Mouse (Mus musculus): ENCODE results near the gene Saa3. TPM values are rescaled to one million over a fixed set of nuclear protein-coding genes. Genes with fewer than 3 reads are reported as not detected.

Saa3 gene
- total and polyA plus RNA-seq, 3 experiments = not detected

- TF ChIP-seq ZMIZ1 (IDR thresholded peaks at IDR 0.05; ENCODE audit: low read depth, low read length) (peak; percentile 59; the same call in 1 of the 2 replicates), SIN3A (IDR thresholded peaks at IDR 0.05; ENCODE audit: low read length) (peak; percentile 74), KAT2A (IDR thresholded peaks at IDR 0.05; ENCODE audit: insufficient replicate concordance, low read length) (peak; percentile 73; the same call in 1 of the 2 replicates), JUN (IDR thresholded peaks at IDR 0.05; ENCODE audit: insufficient read depth, low read depth, low read length) (no peak), E2F4 (IDR thresholded peaks at IDR 0.05; ENCODE audit: insufficient replicate concordance, low read depth, low read length) (peak; percentile 43; the same call in 1 of the 2 replicates), UBTF (IDR thresholded peaks at IDR 0.05; ENCODE audit: low read depth, low read length) (no peak), RAD21 (IDR thresholded peaks at IDR 0.05; ENCODE audit: low read depth, low read length) (no peak)
These were observed 5.1 kb downstream of the Saa3 start, which contains the start of gene Saal1 (continued) for GRCm38 (mm10) chr7:46710390-46710844.

- Histone ChIP-seq H3K27ac (ENCODE audit: insufficient read depth, low read depth) (no peak overlapping the region), H3K4me1 (ENCODE audit: control insufficient read depth in 1 of 2, insufficient read depth in 2 of 2) (peaks cover 0 to 12% of the 10 kb centered on the region in 2 experiments; a peak in 2 of 4 replicates), H3K9ac (ENCODE audit: insufficient read depth, low read depth) (no peak overlapping the region), H3K36me3 (replicated peaks in 1 of 2; ENCODE audit: control insufficient read depth in 1 of 2, insufficient read depth in 1 of 2, low read length in 1 of 2) (peaks cover 68 to 89% of the 10 kb centered on the region in 2 experiments), H3K79me2 (replicated peaks; ENCODE audit: control insufficient read depth, extremely low read depth, insufficient read depth, poor library complexity, severe bottlenecking) (0 out of 2 replicates have a peak, but pooled peaks cover 2% of the 10 kb centered on the region), H3K4me3 (replicated peaks in 1 of 3; ENCODE audit: low read depth in 2 of 3, low read length in 2 of 3, poor library complexity in 1 of 3) (no peak overlapping the region), H3K4me2 (ENCODE audit: insufficient read depth, low read depth, poor library complexity, severe bottlenecking) (no peak overlapping the region), H3K9me3 (replicated peaks; ENCODE audit: low read length) (no peaks in the 10 kb centered on the region), H3K27me3 (replicated peaks) (no peaks in the 10 kb centered on the region)
- TF ChIP-seq ZC3H11A (IDR thresholded peaks at IDR 0.05; ENCODE audit: low read depth, low read length) = no peak
- TF ChIP-seq IRF4 (IDR thresholded peaks at IDR 0.05; ENCODE audit: low read depth, low read length) = no peak
- no peak for TF ChIP-seq EP300 (IDR thresholded peaks at IDR 0.05; ENCODE audit: low read length)
- no peak for TF ChIP-seq RCOR1 (conservative IDR thresholded peaks at IDR 0.05; ENCODE audit: low read depth, low read length)
- no peak for TF ChIP-seq TCF12 (IDR thresholded peaks at IDR 0.05; ENCODE audit: low read depth, low read length)
- TF ChIP-seq BHLHE40 (IDR thresholded peaks at IDR 0.05; ENCODE audit: low read depth, low read length) = no peak
- no peak for TF ChIP-seq SIN3A (IDR thresholded peaks at IDR 0.05; ENCODE audit: low read length)
- TF ChIP-seq JUND (conservative IDR thresholded peaks at IDR 0.05; ENCODE audit: low read depth, low read length) = no peak
- no peak for TF ChIP-seq CHD1 (IDR thresholded peaks at IDR 0.05; ENCODE audit: low read depth, low read length)
- TF ChIP-seq USF1 (IDR thresholded peaks at IDR 0.05; ENCODE audit: low read depth, low read length) = no peak
- TF ChIP-seq MYC (IDR thresholded peaks at IDR 0.05; ENCODE audit: low read depth, low read length) = no peak
- no peak for TF ChIP-seq ETS1 (conservative IDR thresholded peaks at IDR 0.05; ENCODE audit: low read depth, low read length)
- no peak for TF ChIP-seq PAX5 (IDR thresholded peaks at IDR 0.05; ENCODE audit: low read length)
- TF ChIP-seq RAD21 (IDR thresholded peaks at IDR 0.05; ENCODE audit: low read depth, low read length) = no peak
- dilution Hi-C loops (cut with MboI; ENCODE audit: extremely low pct_ligation_motif_present, extremely low pct_unique_long_range_greater_than_20kb, low sequenced_read_pairs) = no loop called here
- DNase-seq (ENCODE audit: extremely low read depth) = no peak
- in situ Hi-C loops (cut with MboI; ENCODE audit: low pct_ligation_motif_present, low pct_unique_long_range_greater_than_20kb, low sequenced_read_pairs) = no loop called here
These were observed 14.9 kb downstream of the Saa3 start for GRCm38 (mm10) chr7:46700521-46701025.
